Mouse (Mus musculus) megakaryocyte-erythroid progenitor cell, adult 5-6 weeks (primary cell): ENCODE data around the gene Lrrn4cl. TPM values are rescaled to one million over a fixed set of nuclear protein-coding genes. Genes with fewer than 3 reads are reported as not detected.
"Not testable (repeated sequence)": the region's sequence is repeated elsewhere in the genome, so short reads cannot be mapped to it uniquely, and the experiment has no call there.

Experiments used
- ATAC-seq: replicated peaks from 2 replicates; pipeline ENCODE4 v1.8.0; 2016; ENCODE audit warnings: mild to moderate bottlenecking, inconsistent platforms; ENCODE audit not compliant: severe bottlenecking, poor library complexity, low FRiP score, low TSS enrichment
- total RNA-seq, 2 experiments: library from RNA; stranded (forward) in 1 of 2; stranded (reverse) in 1 of 2; fragments of 200-1000, 215-1000 nt in 1 of 2; fragments of >200 nt in 1 of 2; fragmentation: Nextera tagmentation in 1 of 2; gene quantifications; 2 replicates each; pipeline ENCODE4 v1.2.3; 2014 to 2017

Lrrn4cl gene
- total RNA-seq, 2 experiments from 2014 or later: 0.52 to 1.5 TPM

GRCm38 (mm10) chr19:8837251-8837791, 13.2 kb upstream of the Lrrn4cl start, which contains the start of gene Bscl2:
TSS of gene Bscl2 (plus strand) at chr19:8837467.
- ATAC-seq: peak; percentile 71

DNA sequence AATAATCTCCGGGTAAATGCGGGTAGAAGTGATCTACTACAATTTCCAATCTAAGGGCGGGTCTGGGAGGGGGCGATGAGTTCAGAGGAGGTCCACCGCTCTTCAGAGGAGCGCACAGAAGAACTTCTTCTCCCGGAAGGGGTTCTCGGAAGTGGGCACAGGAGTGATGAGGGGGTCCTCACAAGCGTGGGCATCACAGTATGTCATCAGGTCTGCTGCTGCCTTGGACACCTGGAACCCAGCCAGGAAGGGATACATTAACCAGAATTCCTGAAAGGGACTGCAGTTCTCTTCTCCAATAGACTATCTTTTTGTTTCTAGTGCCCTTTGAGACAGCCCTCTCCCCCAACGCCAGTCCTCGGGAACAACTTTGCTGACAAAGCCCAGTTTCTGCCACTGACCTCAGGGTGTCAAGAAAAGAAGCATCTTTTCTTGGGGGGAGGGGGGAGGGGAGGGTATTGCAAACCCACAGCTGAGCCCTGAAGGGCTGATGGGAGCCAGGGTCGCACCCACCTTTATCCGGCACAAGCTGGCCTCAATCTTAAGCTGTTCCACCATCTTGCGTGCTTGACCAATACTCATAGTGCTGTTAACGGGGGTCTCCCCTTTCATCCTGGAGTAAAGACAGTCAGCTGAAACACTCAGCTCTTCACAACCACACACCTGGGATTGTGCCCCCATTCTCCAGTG, 12.4 kb upstream of the Lrrn4cl start:
- no peak for ATAC-seq

- no peak for ATAC-seq
These were observed 11.3 kb upstream of the Lrrn4cl start, which contains the start of gene Gng3 for GRCm38 (mm10) chr19:8839103-8839907. TSS of gene Gng3 (minus strand) at chr19:8839194.

DNA sequence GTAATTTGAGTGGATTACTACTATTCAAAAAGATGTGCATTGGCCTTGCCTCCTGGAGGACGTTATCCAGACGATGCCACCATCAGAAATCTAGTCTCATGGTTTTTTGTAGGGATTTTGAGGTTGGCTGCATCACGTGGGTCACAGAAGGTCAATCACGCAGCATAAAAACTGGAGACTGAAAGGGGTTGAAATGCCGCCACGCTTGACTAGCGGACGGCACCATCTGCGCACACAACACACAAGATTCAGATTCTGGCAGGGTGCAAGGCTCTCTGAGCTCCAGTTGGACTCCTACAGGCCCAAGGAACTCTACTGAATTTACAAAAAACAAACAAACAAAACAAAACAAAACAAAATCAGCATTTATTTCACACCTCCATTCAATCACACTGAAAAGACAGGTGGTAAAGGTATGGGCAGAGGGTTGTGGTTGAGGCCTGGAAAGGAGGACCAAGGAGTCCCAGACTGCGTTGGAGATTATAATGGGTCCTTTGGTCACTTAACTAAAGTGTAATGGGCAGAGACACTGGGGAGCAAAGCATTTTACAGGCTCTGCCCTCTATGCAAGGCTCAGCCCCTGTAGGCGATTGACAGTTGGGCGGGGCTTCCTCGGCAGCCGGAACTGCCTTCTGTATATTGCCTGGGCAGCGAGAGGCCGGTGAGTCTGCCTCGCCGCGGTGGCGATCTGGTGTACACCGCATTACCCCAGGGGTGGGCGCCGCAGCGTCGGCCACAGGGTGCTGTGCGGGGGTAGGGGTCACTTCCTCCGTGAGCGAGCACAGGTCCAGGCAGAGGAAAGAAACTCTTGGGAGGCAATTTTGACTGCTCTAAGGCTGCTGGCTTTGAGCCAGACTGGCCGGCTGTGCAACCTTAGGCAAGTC, 10.4 kb upstream of the Lrrn4cl start:
- ATAC-seq: peak; percentile 71

DNA sequence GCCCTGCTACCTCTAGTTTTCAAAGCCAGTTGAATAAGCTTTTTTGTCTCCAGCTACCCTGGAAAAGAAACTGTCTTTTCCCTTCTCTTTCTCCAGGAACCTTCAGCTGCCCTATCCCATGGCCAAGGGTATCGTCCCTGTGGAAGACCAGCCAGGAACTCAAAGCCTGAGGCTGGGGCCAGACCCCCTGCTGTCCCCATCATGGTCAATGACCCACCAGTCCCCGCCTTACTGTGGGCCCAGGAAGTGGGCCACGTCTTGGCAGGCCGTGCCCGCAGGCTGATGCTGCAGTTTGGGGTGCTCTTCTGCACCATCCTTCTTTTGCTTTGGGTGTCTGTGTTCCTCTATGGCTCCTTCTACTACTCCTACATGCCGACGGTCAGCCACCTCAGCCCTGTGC, 9.6 kb upstream of the Lrrn4cl start:
- ATAC-seq: no peak

GRCm38 (mm10) chr19:8842961-8843360, 7.6 kb upstream of the Lrrn4cl start:
- no peak for ATAC-seq

- ATAC-seq: peak; percentile 42; the same call in 1 of the 2 replicates
These were observed 6.0 kb upstream of the Lrrn4cl start for GRCm38 (mm10) chr19:8844371-8845129.

DNA sequence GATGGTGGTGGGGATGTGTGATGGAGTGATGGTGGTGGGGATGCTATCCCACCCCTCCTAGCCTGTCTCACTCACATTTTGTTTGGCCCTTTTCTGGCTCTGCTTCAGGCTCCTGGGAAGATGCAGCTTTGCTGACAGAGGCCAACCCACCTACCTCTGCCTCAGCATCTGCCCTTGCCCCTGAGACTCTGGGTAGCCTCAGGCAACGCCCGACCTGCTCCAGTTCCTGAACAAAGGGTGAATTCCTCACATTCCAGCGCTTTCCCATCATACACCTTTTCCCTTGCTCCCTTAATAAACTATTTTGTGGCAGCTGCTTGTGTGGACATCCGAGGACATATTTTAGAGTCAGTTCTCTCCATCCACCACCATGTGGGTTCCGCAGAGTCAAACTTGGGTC, 2.2 kb upstream of the Lrrn4cl start:
- ATAC-seq: no peak

DNA sequence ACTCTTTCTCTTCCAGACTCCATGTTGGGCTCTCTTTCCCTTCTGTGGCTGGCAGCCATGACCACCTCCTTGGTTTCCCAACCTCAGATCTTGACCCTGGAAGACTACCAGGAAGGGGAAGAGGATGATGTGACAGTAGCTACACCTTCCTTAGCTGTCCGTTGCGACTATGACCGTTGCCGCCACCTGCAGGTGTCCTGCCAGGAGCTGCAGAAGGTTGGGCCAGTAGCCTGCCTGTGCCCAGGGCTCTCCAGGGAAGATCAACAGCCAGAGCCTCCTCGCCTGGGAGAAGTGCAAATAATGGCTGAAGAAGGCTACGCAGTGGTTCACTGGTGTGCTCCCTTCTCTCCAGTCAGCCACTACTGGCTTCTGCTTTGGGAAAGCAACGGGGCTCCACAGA, 1.1 kb downstream of the Lrrn4cl start:
- no peak for ATAC-seq

DNA sequence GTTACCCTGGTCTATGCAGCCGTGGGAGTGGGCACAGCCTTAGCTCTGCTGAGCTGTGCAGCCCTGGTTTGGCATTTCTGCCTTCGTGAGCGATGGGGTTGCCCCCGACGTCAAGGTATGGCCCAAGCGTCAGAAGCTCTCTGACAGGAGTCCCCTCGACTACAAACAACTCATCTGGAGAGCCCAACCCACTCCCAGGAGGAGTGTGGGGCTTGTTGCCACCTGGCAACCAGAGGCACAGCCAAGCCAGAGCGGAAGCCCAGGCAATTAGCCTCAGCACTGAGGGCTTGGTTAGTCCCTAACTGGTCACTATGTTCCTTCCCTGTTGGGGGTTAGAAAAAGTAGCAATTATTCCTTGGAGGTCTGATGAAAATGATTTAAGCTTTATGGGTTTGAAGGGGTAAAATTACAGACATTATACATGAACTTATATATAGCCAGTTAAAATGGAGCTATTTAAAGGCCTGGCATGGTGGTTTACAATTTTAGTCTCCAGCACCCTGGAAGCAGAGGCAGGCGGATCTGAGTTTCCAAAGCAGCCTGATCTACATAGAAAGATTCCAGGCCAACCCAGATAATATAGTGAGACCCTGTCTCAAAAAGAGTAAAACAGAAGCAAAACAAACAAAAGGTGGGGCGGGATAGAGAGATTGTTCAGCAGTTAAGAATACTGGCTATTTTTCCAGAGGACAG, 1.8 kb downstream of the Lrrn4cl start:
- no peak for ATAC-seq

DNA sequence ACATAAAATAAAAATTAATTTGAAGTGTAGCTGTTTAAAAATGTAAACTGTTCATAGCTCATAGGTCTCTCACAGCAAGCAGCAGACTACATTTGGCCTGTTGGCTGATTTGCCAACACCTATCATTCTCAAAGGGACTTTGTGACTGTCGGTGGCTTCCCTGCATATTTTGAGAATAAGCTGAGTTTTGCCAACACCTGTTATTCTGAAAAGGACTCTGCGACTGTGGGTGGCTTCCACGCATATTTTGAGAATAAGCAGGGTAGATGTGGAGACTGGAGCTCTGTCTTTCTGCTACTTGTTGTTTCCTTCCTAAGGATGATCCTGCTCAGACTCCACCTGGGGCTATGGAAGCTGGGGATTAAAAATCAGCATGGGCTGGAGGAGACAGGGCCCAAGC, 2.5 kb downstream of the Lrrn4cl start:
- ATAC-seq: no peak

DNA sequence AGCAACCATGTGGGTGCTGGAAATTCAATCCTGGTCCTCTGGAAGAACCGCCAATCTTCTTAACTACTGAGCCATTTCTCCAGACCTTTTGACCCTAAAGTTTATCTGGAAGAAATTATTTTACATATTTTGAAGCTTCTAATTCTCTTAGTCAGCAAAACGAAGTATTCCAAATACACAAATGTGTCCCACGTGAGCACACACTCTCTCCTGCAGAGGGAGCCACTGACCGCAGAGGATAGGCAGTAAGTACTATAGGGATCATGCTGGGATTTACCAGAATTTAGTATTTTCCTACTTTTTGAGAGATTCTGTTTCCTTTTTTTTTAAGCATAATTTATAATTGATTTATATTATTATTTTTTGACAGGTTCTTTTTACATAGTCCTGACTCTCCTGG, 7.1 kb downstream of the Lrrn4cl start:
- ATAC-seq: 0 out of 2 replicates have a peak, but pooled peaks have one; percentile 52

GRCm38 (mm10) chr19:8859018-8859417, 8.4 kb downstream of the Lrrn4cl start:
- no peak for ATAC-seq

GRCm38 (mm10) chr19:8864265-8864664, 13.7 kb downstream of the Lrrn4cl start:
- no peak for ATAC-seq

- not testable (repeated sequence) for ATAC-seq
These were observed 19.8 kb downstream of the Lrrn4cl start for GRCm38 (mm10) chr19:8870381-8870780.

DNA sequence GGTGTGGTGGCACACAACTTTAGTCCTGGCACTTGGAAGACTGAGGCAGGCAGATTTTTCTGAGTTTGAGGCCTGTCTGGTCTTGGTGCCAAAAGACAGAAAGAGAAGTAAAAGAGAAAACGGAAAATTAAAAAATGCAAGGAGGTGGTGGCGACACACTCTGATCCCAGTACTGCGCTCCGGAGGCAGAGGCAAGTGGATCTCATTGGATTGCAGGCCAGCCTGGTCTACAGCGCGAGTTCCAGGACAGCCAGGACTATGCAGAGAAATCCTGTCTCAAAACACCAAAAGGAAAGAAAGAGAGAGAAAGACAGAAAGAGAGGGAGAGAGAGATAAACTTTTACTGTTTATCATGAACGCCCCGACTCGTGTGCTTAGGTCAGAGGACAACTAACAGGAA, 20.3 kb downstream of the Lrrn4cl start:
- no peak for ATAC-seq

- peak; percentile 97 for ATAC-seq
These were observed 21.0 kb downstream of the Lrrn4cl start, which contains the start of gene Ubxn1 for GRCm38 (mm10) chr19:8871267-8872186. TSS of gene Ubxn1 (plus strand) at chr19:8871496.
